Mouse (Mus musculus) embryo, embryonic 11 days (tissue): ENCODE measurements around the gene Slco4a1.
A peak's percentile ranks its signal among the peaks of the same experiment; 100 is the strongest.

Experiments
- DNase-seq: peaks from one replicate; pipeline ENCODE4 v3.0.0-alpha.2; 2015

Gene Slco4a1

DNA sequence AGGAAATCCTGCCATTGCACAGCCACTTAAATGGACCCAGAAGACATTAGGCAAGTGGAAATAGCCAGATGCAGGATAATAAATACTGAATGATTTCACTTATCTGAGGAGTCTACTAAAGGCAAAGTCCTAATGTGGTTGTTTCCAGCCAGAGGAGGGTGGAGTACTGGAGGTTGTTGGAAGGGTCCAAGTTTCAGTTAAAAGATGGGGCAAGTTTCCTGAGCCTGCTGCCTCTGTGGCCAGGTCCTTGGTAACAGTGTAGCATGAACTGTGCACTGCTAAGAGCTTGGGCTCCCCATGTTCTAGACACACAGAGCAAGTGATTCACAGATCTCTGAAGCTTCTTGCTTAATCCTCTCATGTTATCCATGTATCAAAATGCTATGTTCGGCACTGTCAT, 10.1 kb upstream of the Slco4a1 start:
- DNase-seq = no peak

DNA sequence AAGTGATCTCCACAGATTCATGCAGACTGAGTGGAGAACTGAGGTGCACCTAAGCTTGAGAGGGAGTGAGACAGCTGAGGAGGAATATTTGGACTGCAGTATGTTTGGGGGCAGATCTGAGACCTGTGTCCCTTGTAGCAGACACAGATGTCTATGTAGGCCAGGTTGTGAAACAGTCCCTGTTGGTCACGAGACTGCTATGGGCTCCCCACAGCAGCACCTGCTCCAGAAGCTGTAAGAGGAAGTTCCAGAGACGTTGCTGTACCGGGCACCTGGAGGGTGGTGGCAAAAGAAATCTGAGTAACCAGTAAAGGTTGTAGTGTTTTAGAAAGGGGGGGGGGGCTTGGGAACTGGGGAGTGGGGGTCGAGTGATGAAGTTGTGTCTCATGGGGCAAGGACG, 7.0 kb upstream of the Slco4a1 start:
- DNase-seq = no peak

- no peak for DNase-seq
These were observed 5.5 kb upstream of the Slco4a1 start for GRCm38 (mm10) chr2:180450529-180450928.

- DNase-seq = peak; percentile 35
These were observed 660 bp downstream of the Slco4a1 start for GRCm38 (mm10) chr2:180456705-180457104.

DNA sequence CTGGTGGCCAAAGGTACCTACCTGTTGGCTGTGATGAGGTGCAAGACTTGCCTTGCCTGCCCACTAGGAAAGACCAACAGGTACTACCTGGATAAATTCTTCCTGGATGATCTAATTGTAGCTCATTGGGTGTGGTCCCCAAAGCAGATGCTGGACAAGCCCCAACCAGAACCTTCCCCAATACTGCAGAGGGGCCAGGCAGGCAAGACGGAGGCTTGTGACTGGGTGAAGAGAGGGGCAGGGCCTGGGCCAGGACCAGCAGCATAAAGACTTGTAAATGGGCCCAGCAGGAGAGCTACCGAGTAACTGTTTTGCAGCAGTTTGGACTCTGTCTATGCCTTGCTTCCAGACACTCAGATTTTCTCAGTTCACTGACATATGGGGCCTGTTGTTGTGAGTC, 1.6 kb downstream of the Slco4a1 start:
- DNase-seq = no peak

GRCm38 (mm10) chr2:180459437-180459836, 3.4 kb downstream of the Slco4a1 start:
- DNase-seq = no peak

DNA sequence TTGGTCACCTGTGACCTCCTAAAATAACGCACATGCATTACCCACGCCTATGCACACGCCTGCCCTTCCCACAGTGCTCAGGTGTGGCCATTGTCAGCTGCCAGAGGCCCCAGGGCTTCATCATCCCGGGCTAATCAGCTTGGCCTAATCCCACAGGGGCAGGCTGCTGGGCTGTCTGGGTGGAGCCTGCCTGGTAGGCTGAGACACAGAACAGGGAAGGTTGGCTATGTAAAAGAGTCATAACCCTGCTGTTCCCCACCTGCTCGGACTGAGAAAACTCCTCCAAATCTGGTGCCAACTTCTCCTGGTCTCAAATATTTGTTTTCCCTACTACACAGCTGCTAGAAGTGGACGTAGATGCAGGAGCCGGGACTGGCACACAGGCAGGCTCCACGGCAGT, 4.8 kb downstream of the Slco4a1 start:
- no peak for DNase-seq

GRCm38 (mm10) chr2:180462593-180462992, 6.5 kb downstream of the Slco4a1 start:
- DNase-seq = no peak

DNA sequence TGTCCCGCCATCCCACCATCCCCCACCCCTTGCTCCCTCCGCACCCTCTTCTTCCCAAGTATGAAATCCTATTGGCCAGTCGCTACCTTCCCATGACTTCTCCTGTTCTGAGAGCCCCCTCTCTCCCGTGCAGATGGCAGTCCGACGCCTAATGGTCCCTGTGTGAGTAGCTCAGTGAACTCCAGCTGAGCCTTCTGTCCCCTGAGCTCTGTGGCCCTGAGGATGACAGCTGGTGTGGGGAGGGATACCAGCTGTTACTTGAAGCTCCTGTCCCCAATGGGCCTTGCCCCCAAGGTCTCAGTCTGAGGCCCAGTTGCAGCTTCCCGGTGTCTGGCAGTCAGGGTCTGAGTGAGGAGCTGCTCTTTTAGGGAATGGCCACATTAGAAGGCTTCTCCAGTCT, 10.5 kb downstream of the Slco4a1 start:
- peak; percentile 13 for DNase-seq

GRCm38 (mm10) chr2:180468871-180469270, 12.8 kb downstream of the Slco4a1 start:
- no peak for DNase-seq

DNA sequence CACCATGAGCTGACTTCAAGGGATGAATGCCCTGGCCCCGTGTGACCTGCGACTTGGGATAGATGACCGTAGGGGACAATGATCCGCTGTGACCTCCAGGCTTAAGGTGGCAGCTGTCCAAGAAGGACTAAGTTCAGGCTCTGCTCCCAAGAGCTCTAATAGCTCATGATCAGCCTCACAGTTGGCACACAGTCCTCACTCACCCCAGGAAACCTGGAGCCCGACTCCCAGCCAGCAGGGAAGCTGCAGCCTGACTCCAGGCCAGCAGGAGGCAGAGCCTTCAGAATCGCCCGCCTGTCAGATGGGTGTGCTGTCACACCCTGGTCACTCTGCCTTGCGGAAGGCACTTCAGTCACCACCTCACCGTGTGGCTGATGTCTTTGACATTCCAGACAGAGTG, 13.7 kb downstream of the Slco4a1 start:
- DNase-seq = no peak

- DNase-seq = peak; percentile 67
These were observed 16.4 kb downstream of the Slco4a1 start for GRCm38 (mm10) chr2:180472306-180473079.

DNA sequence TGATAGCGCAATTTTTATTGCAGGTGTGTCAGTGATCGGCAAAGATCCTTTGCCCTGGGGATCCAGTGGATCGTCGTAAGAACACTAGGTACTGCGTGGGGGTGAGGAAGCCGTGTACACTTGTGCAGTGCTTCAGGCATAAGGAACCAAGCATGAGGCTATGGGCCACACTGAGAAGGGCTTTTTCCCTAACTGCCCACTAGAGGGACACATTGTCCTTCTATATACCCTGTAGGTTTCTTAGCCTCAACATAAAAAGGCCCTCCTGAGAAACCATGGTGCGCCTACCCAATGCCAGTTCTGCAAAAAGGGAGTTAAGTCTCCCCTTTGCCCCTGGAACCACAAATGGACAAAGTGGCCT, 17.0 kb downstream of the Slco4a1 start:
- DNase-seq = peak; percentile 85

- DNase-seq = no peak
These were observed 18.8 kb downstream of the Slco4a1 start for GRCm38 (mm10) chr2:180474864-180475263.

GRCm38 (mm10) chr2:180482274-180482673, 26.2 kb downstream of the Slco4a1 start:
- DNase-seq = peak; percentile 55

DNA sequence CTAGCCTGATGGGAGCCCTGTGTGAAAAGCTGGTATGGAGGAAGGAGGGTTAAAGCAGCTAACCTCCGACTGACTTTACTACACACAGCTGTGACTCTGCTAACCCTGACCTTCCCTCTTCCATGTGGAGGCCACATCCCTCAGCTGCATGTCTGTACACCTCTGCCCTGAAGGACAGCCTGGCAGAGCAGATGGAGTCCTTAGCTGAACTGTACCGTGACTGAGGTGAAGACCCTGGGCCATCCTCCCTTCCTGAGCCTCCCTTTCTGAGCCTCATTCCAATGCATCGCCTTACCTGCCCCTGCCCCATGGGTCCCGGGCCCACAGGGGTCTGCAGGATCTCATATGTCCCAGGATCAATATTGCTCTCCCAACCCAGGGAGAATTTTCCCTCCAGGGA, 28.8 kb downstream of the Slco4a1 start:
- no peak for DNase-seq

GRCm38 (mm10) chr2:180485306-180485705, 29.3 kb downstream of the Slco4a1 start:
- no peak for DNase-seq

- DNase-seq = peak; percentile 72
These were observed 32.2 kb downstream of the Slco4a1 start for GRCm38 (mm10) chr2:180488210-180488751.

- DNase-seq = no peak
These were observed 39.9 kb downstream of the Slco4a1 start for GRCm38 (mm10) chr2:180495906-180496305.

DNA sequence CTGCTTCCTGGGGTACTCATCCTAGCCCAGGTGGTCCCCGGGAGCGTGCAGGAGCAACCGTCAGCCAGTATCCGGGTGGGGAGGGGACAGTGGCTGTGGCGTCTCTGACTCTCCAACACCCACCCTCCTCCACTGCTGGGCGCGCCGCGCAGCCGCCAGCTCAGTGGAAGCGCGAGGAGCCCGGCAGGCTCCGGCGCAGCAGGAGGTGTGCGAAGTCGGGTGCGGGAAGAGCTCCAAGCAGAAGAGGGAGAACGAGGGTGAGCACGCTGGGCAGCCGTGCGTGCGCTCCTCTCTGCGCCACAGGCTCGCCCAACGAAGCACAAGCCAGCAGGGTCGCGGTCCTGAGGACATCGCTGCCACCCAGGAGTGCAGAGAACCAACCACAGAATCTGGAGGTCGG, 43.7 kb downstream of the Slco4a1 start, which contains the start of gene Ntsr1:
Ntsr1 (plus strand) TSS at position 236 of the 400 bp plus-strand sequence.
- DNase-seq = peak; percentile 27

GRCm38 (mm10) chr2:180500726-180501125, 44.7 kb downstream of the Slco4a1 start:
- DNase-seq = no peak

GRCm38 (mm10) chr2:180501217-180501967, 45.3 kb downstream of the Slco4a1 start:
- DNase-seq = no peak

GRCm38 (mm10) chr2:180506281-180506680, 50.2 kb downstream of the Slco4a1 start:
- no peak for DNase-seq
